Comparison of ENCODE assay signal across 14 mouse cellular contexts in the genomic region with DNA sequence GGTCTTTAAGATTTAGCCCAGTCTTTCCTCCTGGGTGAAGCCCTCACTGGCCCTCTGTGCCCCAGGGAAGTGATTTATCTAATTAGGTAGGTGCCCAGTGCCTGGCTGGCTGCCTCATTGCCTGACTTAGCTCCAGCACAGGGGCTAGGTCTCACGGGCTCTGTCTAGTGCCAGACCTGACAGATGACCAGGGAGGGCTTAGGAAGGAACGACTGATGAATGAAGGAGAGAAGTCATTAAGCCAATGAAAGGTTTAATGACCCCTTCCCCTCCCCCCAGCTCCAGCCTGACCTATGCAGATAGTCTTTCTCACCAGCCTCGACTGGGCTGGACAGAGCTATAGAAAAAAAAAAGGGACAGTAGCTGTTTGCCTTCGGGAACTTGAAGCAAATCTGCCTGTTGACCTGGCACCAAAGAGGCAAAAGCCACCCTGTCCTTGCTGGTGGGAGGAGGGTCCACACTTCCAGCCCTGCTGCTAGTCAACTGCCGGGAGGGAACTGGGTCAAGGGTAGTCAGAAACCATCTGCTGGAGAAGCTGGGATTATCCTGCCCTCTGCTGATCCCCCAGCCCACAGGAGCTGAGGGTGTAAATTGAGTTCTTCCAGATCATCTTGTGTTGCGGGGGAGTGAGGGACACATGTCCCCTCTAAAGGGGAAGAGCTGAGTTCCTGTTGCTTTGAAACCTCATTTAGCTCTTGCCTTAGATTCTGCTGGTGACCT. TPM values are rescaled to one million over a fixed set of nuclear protein-coding genes. Genes with fewer than 3 reads are reported as not detected.
A peak's percentile ranks its signal among the peaks of the same experiment; 100 is the strongest.
DNase-seq lines count a peak whose midpoint lies in the region; ATAC-seq and TF ChIP-seq lines count a peak whose summit lies in the region.
"Had no signal": no experiment of that assay in that cellular context is flagged by ENCODE, and none has a peak within 500 bp of the region (broad histone marks: within the 10 kb centered on the region; RNA-seq: fewer than 3 reads in every experiment).

No protein-coding gene starts in this region.

- H3K36me3 ChIP-seq in kidney, postnatal 0 days (ENCODE audit: insufficient read depth, low read length): no peaks in the 10 kb centered on the region
- H3K36me3 ChIP-seq in E14TG2a.4 (ENCODE audit: insufficient read depth, low read length): peaks cover 4% of the 10 kb centered on the region; the same call in 1 of the 2 replicates
- H3K36me3 ChIP-seq in ES-Bruce4 (ENCODE audit: control insufficient read depth, insufficient read depth, low read length, poor library complexity, severe bottlenecking): no peaks in the 10 kb centered on the region
- no peaks in the 10 kb centered on the region for H3K36me3 ChIP-seq in heart, embryonic 12.5 days
- no peaks in the 10 kb centered on the region for H3K36me3 ChIP-seq in forebrain, embryonic 15.5 days
- H3K36me3 ChIP-seq: embryonic facial prominence, embryonic 10.5 days; embryonic facial prominence, embryonic 12.5 days had no signal

- H3K4me2 ChIP-seq in kidney, postnatal 0 days (ENCODE audit: low read length): no peak overlapping the region
- H3K4me2 ChIP-seq in heart, embryonic 12.5 days: no peak overlapping the region
- no peak overlapping the region for H3K4me2 ChIP-seq in forebrain, embryonic 15.5 days (replicated peaks)
- H3K4me2 ChIP-seq: embryonic facial prominence, embryonic 12.5 days had no signal

- no peak for ATAC-seq in kidney, postnatal 0 days (replicated peaks; ENCODE audit: low FRiP score, low read depth)
- ATAC-seq in heart, embryonic 12.5 days (ENCODE audit: insufficient number of reproducible peaks, low FRiP score): no peak
- no peak for ATAC-seq in forebrain, embryonic 15.5 days (replicated peaks)
- ATAC-seq: forebrain, embryonic 16.5 days had no signal

- no peak overlapping the region for H3K27ac ChIP-seq in kidney, postnatal 0 days
- peak overlapping the region; percentile 12; the same call in 1 of the 2 replicates for H3K27ac ChIP-seq in ES-Bruce4 (ENCODE audit: insufficient read depth, low read length)
- H3K27ac ChIP-seq in heart, embryonic 12.5 days (ENCODE audit: poor library complexity, severe bottlenecking): no peak overlapping the region
- H3K27ac ChIP-seq in forebrain, embryonic 15.5 days (replicated peaks): no peak overlapping the region
- H3K27ac ChIP-seq: embryonic facial prominence, embryonic 10.5 days; embryonic facial prominence, embryonic 12.5 days; forebrain, embryonic 13.5 days had no signal

- H3K9me3 ChIP-seq in kidney, postnatal 0 days (replicated peaks; ENCODE audit: low read length): no peaks in the 10 kb centered on the region
- H3K9me3 ChIP-seq in E14TG2a.4 (ENCODE audit: low read length) (no peaks in the 10 kb centered on the region), ES-Bruce4 (replicated peaks; ENCODE audit: control insufficient read depth, insufficient read depth, low read length, poor library complexity, severe bottlenecking) (no peaks in the 10 kb centered on the region)
- H3K9me3 ChIP-seq in heart, embryonic 12.5 days (replicated peaks): no peaks in the 10 kb centered on the region
- H3K9me3 ChIP-seq in forebrain, embryonic 15.5 days: no peaks in the 10 kb centered on the region
- H3K9me3 ChIP-seq: embryonic facial prominence, embryonic 10.5 days; embryonic facial prominence, embryonic 12.5 days; forebrain, embryonic 13.5 days had no signal

- TF ChIP-seq EP300 in ES-Bruce4 (IDR thresholded peaks at IDR 0.05; ENCODE audit: insufficient read depth, low read depth, low read length): no peak

- H3K4me3 ChIP-seq in kidney, postnatal 0 days (replicated peaks; ENCODE audit: low read depth, low read length): no peak overlapping the region
- peak overlapping the region; percentile 88 for H3K4me3 ChIP-seq in E14TG2a.4 (replicated peaks; ENCODE audit: low read length)
- H3K4me3 ChIP-seq in ES-Bruce4 (ENCODE audit: low read depth, low read length): no peak overlapping the region
- no peak overlapping the region for H3K4me3 ChIP-seq in heart, embryonic 12.5 days
- no peak overlapping the region for H3K4me3 ChIP-seq in forebrain, embryonic 15.5 days
- H3K4me3 ChIP-seq: embryonic facial prominence, embryonic 10.5 days; embryonic facial prominence, embryonic 12.5 days; forebrain, embryonic 13.5 days had no signal

- H3K27me3 ChIP-seq in kidney, postnatal 0 days (ENCODE audit: insufficient read depth, low read length): peaks cover 33% of the 10 kb centered on the region
- peaks cover 24% of the 10 kb centered on the region for H3K27me3 ChIP-seq in E14TG2a.4 (ENCODE audit: insufficient read depth, low read length)
- no peaks in the 10 kb centered on the region for H3K27me3 ChIP-seq in ES-Bruce4 (ENCODE audit: control insufficient read depth, insufficient read depth, low read length, poor library complexity, severe bottlenecking)
- H3K27me3 ChIP-seq in heart, embryonic 12.5 days (replicated peaks): peaks cover 65% of the 10 kb centered on the region
- H3K27me3 ChIP-seq in forebrain, embryonic 15.5 days: no peaks in the 10 kb centered on the region; the same call in 1 of the 2 replicates

- no peak for TF ChIP-seq POLR2A in ES-Bruce4 (IDR thresholded peaks at IDR 0.05; ENCODE audit: insufficient read depth, low read length)

- peak; percentile 3 for DNase-seq in kidney, postnatal 0 days (ENCODE audit: low spot score)
- no peak for DNase-seq in kidney, adult 11 months
- peak; percentile 88 for DNase-seq in retina, postnatal 1 day
- DNase-seq in adrenal gland, postnatal 14 days: no peak
- DNase-seq: cerebellum, adult 9-11 months had no signal

- TF ChIP-seq CTCF in kidney, postnatal 0 days (IDR thresholded peaks at IDR 0.05; ENCODE audit: low read depth): no peak
- no peak for TF ChIP-seq CTCF in E14TG2a.4 (conservative IDR thresholded peaks at IDR 0.05; ENCODE audit: low read length)
- peak; percentile 2 for TF ChIP-seq CTCF in ES-Bruce4 (IDR thresholded peaks at IDR 0.05; ENCODE audit: low read depth, low read length)

- peaks cover 14% of the 10 kb centered on the region for H3K4me1 ChIP-seq in kidney, postnatal 0 days (replicated peaks; ENCODE audit: insufficient read depth, low read length)
- H3K4me1 ChIP-seq in E14TG2a.4 (replicated peaks; ENCODE audit: low read depth, low read length) (peaks cover 50% of the 10 kb centered on the region), ES-Bruce4 (ENCODE audit: control insufficient read depth, insufficient read depth, low read length) (no peaks in the 10 kb centered on the region)
- peaks cover 22% of the 10 kb centered on the region for H3K4me1 ChIP-seq in heart, embryonic 12.5 days (replicated peaks)
- peaks cover 19% of the 10 kb centered on the region for H3K4me1 ChIP-seq in forebrain, embryonic 15.5 days

- 10% methylated on average over 6 of the region's 6 CpGs for WGBS in kidney, postnatal 0 days
- WGBS in heart, embryonic 12.5 days: 15% methylated on average over 6 of the region's 6 CpGs
- WGBS in forebrain, embryonic 15.5 days: 36% methylated on average over 6 of the region's 6 CpGs

- H3K9ac ChIP-seq in kidney, postnatal 0 days (ENCODE audit: low read depth, low read length): no peak overlapping the region
- no peak overlapping the region for H3K9ac ChIP-seq in ES-Bruce4 (ENCODE audit: low read depth, poor library complexity, severe bottlenecking)
- H3K9ac ChIP-seq in heart, embryonic 12.5 days: no peak overlapping the region
- H3K9ac ChIP-seq in forebrain, embryonic 15.5 days (replicated peaks): no peak overlapping the region
- H3K9ac ChIP-seq: embryonic facial prominence, embryonic 12.5 days; forebrain, embryonic 13.5 days had no signal

RNA-seq across cellular contexts. Expression of gene Inhbb, which starts 2.3 kb away (rescaled TPM):
- polyA plus RNA-seq in kidney, postnatal 0 days (2015; fragmentation: Nextera tagmentation; extraction: Ambion mirVana): 0.40 and 0.55 TPM in 2 replicates
- polyA plus RNA-seq in ES-Bruce4 (2011; ENCODE audit: insufficient read depth, insufficient read length, low read depth, missing spikeins): 1.2 and 1.9 TPM in 2 replicates
- 0.26 and 0.49 TPM in 2 replicates for polyA plus RNA-seq in heart, embryonic 12.5 days (2016; fragmentation: Nextera tagmentation; extraction: Ambion mirVana)
- total RNA-seq in adrenal gland, postnatal 14 days (2021): 2.1 and 2.2 TPM in 2 replicates
- 6.6 TPM in 2 replicates for polyA plus RNA-seq in forebrain, embryonic 15.5 days (2015; fragmentation: Nextera tagmentation; extraction: Ambion mirVana)
- total RNA-seq: MEL had no signal

Comparison
In these comparisons a context has a peak if more than half of its experiments do, and no peak if none do; other contexts are left out.
1. DNase-seq: peak in kidney, postnatal 0 days (single experiment) and retina, postnatal 1 day (single experiment); none in kidney, adult 11 months (single experiment) and adrenal gland, postnatal 14 days (single experiment).